Mouse (Mus musculus): ENCODE results near the gene Galk2.

DNA sequence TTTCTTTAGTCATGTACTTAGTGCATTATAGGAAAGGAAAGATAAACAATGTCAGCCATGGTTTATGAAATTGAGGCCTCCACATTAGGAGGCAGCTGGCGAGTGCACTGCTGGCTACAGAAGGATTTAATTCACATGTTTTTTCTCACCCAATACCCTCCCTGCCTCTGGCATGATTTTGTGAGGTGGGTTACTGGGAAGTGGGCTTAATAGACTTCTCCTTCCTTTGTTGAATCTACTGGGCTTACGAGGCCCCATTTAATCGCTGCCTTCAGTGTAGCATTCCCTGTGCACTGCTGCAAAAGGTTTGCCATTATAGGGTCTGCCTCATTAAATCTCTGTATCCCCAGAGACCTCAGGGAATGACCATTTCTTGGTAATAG, 58.4 kb downstream of the Galk2 start:
- TF ChIP-seq GATA1 (IDR thresholded peaks at IDR 0.05; ENCODE audit: borderline replicate concordance, low read length), result no peak
- TF ChIP-seq FLI1 (IDR thresholded peaks at IDR 0.05; ENCODE audit: low read length), result no peak
